Mouse (Mus musculus) heart, postnatal 0 days (tissue): ENCODE results near the gene 1700003F12Rik.

Experiments
- CTCF ChIP-seq: IDR thresholded peaks from 2 replicates; pipeline ENCODE4 v1.5.1; 2016; ENCODE audit warnings: antibody characterized with exemption, control low read depth, low read depth
- EP300 ChIP-seq: IDR thresholded peaks from 2 replicates; pipeline ENCODE4 v1.6.1; 2016; ENCODE audit warnings: antibody characterized with exemption, low read depth

DNA sequence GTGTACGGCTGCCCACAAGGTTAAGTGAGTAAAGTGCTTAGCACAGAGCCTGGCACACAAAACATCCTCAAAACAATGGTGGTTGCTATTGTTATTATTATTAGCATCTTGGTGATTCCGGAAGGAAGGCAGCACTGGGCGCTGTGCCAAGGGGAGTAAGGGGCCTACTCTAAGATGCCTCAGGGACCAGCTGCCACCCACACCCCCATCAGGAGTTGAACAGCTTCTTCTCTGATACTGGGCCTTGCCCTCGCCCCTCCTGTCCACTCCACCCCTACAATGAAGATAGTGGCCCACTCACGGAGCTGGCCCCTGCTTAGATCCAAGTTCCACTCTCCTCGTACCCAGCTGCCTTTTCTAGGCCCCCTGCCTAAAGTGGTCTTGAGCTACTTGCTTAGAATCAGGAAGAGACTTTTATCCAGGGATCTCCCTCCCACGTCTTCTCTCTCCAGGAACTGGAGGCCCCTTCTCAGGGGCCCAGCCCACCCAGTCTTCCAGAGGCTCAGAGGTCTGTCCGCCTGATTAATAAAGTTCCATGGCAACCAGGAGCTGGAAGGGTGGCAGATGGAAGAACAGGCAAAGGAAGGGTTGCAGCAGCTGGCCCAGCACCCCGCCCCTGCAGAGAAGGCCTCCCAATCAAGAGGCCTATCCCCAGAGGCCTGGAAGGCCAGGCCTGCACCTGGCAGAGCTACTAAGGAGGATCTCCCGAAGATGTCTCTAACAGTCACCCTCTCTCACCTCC, 21.6 kb downstream of the 1700003F12Rik start:
- TF ChIP-seq CTCF: no peak
- no peak for TF ChIP-seq EP300
